Mouse (Mus musculus) kidney, adult 2 months (tissue): ENCODE measurements around the gene Slc5a10. TPM values are rescaled to one million over a fixed set of nuclear protein-coding genes. Genes with fewer than 3 reads are reported as not detected.

Source experiments
- DNase-seq: peaks from one replicate; pipeline ENCODE4 v3.0.0; 2021
- H3K27ac ChIP-seq: fragments of 200-500 bp; 2 replicates; pipeline ENCODE4 v1.5.1; 2012; ENCODE audit warnings: low read depth, low read length, control low read depth, inconsistent platforms; ENCODE audit not compliant: insufficient read depth
- H3K27me3 ChIP-seq: fragments of 200-500 bp; replicated peaks from 2 replicates; pipeline ENCODE4 v1.6.1; 2012; ENCODE audit warnings: mild to moderate bottlenecking, moderate library complexity, low read length, inconsistent platforms; ENCODE audit not compliant: control insufficient read depth, insufficient read depth
- H3K36me3 ChIP-seq: fragments of 200-500 bp; 2 replicates; pipeline ENCODE4 v1.6.1; 2012; ENCODE audit warnings: mild to moderate bottlenecking, moderate library complexity, low read length, inconsistent platforms; ENCODE audit not compliant: control insufficient read depth, insufficient read depth
- H3K4me1 ChIP-seq: fragments of 200-500 bp; 2 replicates; pipeline ENCODE4 v1.6.1; 2011; ENCODE audit warnings: low read length; ENCODE audit not compliant: control insufficient read depth, insufficient read depth
- H3K4me3 ChIP-seq: fragments of 200-500 bp; 2 replicates; pipeline ENCODE4 v1.5.1; 2011; ENCODE audit warnings: mild to moderate bottlenecking, low read depth, low read length, control low read depth; ENCODE audit not compliant: insufficient read depth
- CTCF ChIP-seq: fragments of 200-500 bp; conservative IDR thresholded peaks from 2 replicates; pipeline ENCODE4 v1.5.1; 2011; ENCODE audit warnings: low read depth, mild to moderate bottlenecking, control low read depth, low read length, moderate library complexity, mixed read lengths; ENCODE audit not compliant: insufficient read depth, insufficient read length
- POLR2A ChIP-seq: fragments of 200-500 bp; IDR thresholded peaks from one replicate; pipeline ENCODE4 v1.6.1; 2011; ENCODE audit warnings: low read depth, low read length, control low read depth
- WGBS: fragments of 180-500 bp; shearing (Covaris S2); methylation state at CpG from one replicate; pipeline ENCODE4 v1.1.7; 2018; 5-methylcytosine and 5-hydroxymethylcytosine counted together
- polyA plus RNA-seq: library from polyadenylated mRNA; depleted of rRNA; stranded (reverse); fragments of >200 nt; gene quantifications from 2 replicates; pipeline ENCODE4 v1.2.3, GENCODE M21; 2012; rRNA removed

The Slc5a10 gene
- polyA plus RNA-seq, 1 experiment, result 348 TPM

- TF ChIP-seq POLR2A, result no peak
- no peak for TF ChIP-seq CTCF
- Histone ChIP-seq H3K4me3 (no peak overlapping the region), H3K4me1 (no peaks in the 10 kb centered on the region), H3K27ac (no peak overlapping the region), H3K27me3 (no peaks in the 10 kb centered on the region), H3K36me3 (no peaks in the 10 kb centered on the region)
- no peak for DNase-seq
- 91% methylated on average over 1 of the region's 1 CpGs for WGBS
These were observed 94.1 kb downstream of the Slc5a10 start for GRCm38 (mm10) chr11:61626509-61626908.

GRCm38 (mm10) chr11:61625136-61625535 lies 95.5 kb downstream of the Slc5a10 start:
- WGBS, result 79% methylated on average over 7 of the region's 7 CpGs

More at GRCm38 (mm10) chr11:61625136-61625535, 95.5 kb downstream of the Slc5a10 start:
- H3K27ac ChIP-seq, result no peak overlapping the region
- no peaks in the 10 kb centered on the region for H3K36me3 ChIP-seq
- H3K4me1 ChIP-seq, result no peaks in the 10 kb centered on the region
- DNase-seq, result no peak
- no peak overlapping the region for H3K4me3 ChIP-seq
- TF ChIP-seq POLR2A (no peak), CTCF (no peak)
- H3K27me3 ChIP-seq, result no peaks in the 10 kb centered on the region

Other genes starting within 250 kb of the Slc5a10 start
- gene Mfap4, start 235.4 kb downstream of the Slc5a10 start, polyA plus RNA-seq, result 12.0 and 21.3 TPM in 2 replicates
- 13.8 and 15.4 TPM in 2 replicates for gene Mapk7, start 226.4 kb downstream of the Slc5a10 start, polyA plus RNA-seq
- 42.7 and 43.3 TPM in 2 replicates for gene B9d1, start 215.7 kb downstream of the Slc5a10 start, polyA plus RNA-seq
- gene Epn2, start 141.1 kb downstream of the Slc5a10 start, polyA plus RNA-seq, result 23.1 and 25.7 TPM in 2 replicates
- gene Grap, start 67.6 kb downstream of the Slc5a10 start, polyA plus RNA-seq, result 11.1 and 15.3 TPM in 2 replicates
- 15.4 and 17.6 TPM in 2 replicates for gene Fam83g, start 36.7 kb downstream of the Slc5a10 start, polyA plus RNA-seq
- gene Prpsap2, start 41.3 kb upstream of the Slc5a10 start, polyA plus RNA-seq, result 20.3 and 21.4 TPM in 2 replicates
- 47.6 and 54.7 TPM in 2 replicates for gene Ulk2, start 134.2 kb upstream of the Slc5a10 start, polyA plus RNA-seq
- 13.9 and 17.2 TPM in 2 replicates for gene Akap10, start 209.4 kb upstream of the Slc5a10 start, polyA plus RNA-seq
- gene Specc1, start 235.9 kb upstream of the Slc5a10 start, polyA plus RNA-seq, result 9.2 and 9.7 TPM in 2 replicates